Mouse (Mus musculus): ENCODE data around the gene Pcnx2.

Gene Pcnx2

GRCm38 (mm10) chr8:125897388-125897787, 729 bp downstream of the Pcnx2 start:
- DNase-seq: peak; percentile 28

- no peak for DNase-seq
Measured at GRCm38 (mm10) chr8:125889920-125890319, 8.2 kb downstream of the Pcnx2 start.

GRCm38 (mm10) chr8:125887549-125887948, 10.6 kb downstream of the Pcnx2 start:
- no peak for DNase-seq

- no peak for DNase-seq
Measured at GRCm38 (mm10) chr8:125880447-125880846, 17.7 kb downstream of the Pcnx2 start.

- DNase-seq: no peak
Measured at GRCm38 (mm10) chr8:125873250-125873534, 24.9 kb downstream of the Pcnx2 start.

GRCm38 (mm10) chr8:125872501-125873249, 25.4 kb downstream of the Pcnx2 start:
- no peak for DNase-seq

- DNase-seq: peak; percentile 58
Measured at GRCm38 (mm10) chr8:125870821-125871321, 27.2 kb downstream of the Pcnx2 start.

GRCm38 (mm10) chr8:125870179-125870702, 27.9 kb downstream of the Pcnx2 start:
- no peak for DNase-seq

- no peak for DNase-seq
Measured at GRCm38 (mm10) chr8:125869739-125870138, 28.4 kb downstream of the Pcnx2 start.

GRCm38 (mm10) chr8:125868552-125868951, 29.6 kb downstream of the Pcnx2 start:
- no peak for DNase-seq

- DNase-seq: no peak
Measured at GRCm38 (mm10) chr8:125866125-125866524, 32.0 kb downstream of the Pcnx2 start.

GRCm38 (mm10) chr8:125857251-125857650, 40.9 kb downstream of the Pcnx2 start:
- no peak for DNase-seq

- no peak for DNase-seq
Measured at GRCm38 (mm10) chr8:125856160-125856559, 42.0 kb downstream of the Pcnx2 start.

- no peak for DNase-seq
Measured at GRCm38 (mm10) chr8:125854379-125854778, 43.7 kb downstream of the Pcnx2 start.

GRCm38 (mm10) chr8:125853300-125853699, 44.8 kb downstream of the Pcnx2 start:
- DNase-seq: no peak

- DNase-seq: no peak
Measured at GRCm38 (mm10) chr8:125849181-125849580, 48.9 kb downstream of the Pcnx2 start.

- DNase-seq: no peak
Measured at GRCm38 (mm10) chr8:125847842-125848241, 50.3 kb downstream of the Pcnx2 start.

GRCm38 (mm10) chr8:125845281-125845680, 52.8 kb downstream of the Pcnx2 start:
- DNase-seq: no peak

GRCm38 (mm10) chr8:125843122-125843836, 54.8 kb downstream of the Pcnx2 start:
- no peak for DNase-seq

- no peak for DNase-seq
Measured at GRCm38 (mm10) chr8:125842158-125842557, 56.0 kb downstream of the Pcnx2 start.

GRCm38 (mm10) chr8:125824688-125825087, 73.4 kb downstream of the Pcnx2 start:
- no peak for DNase-seq

GRCm38 (mm10) chr8:125823719-125824118, 74.4 kb downstream of the Pcnx2 start:
- no peak for DNase-seq

GRCm38 (mm10) chr8:125822065-125822464, 76.1 kb downstream of the Pcnx2 start:
- DNase-seq: no peak

- peak; percentile 64 for DNase-seq
Measured at GRCm38 (mm10) chr8:125819797-125820196, 78.3 kb downstream of the Pcnx2 start.

Measured in right cerebral cortex, postnatal 25 days (tissue).